Mouse (Mus musculus) liver (tissue): ENCODE measurements around the gene H2-T23.
A peak's percentile ranks its signal among the peaks of the same experiment; 100 is the strongest.
"Not testable (repeated sequence)": the region's sequence is repeated elsewhere in the genome, so short reads cannot be mapped to it uniquely, and the experiment has no call there.

Source experiments
- DNase-seq: peaks from one replicate; pipeline ENCODE4 v3.0.0-alpha.2; 2020; ENCODE audit warnings: mixed read lengths

H2-T23 gene

GRCm38 (mm10) chr17:36022922-36023321 is 9.7 kb downstream of the H2-T23 start:
- DNase-seq, result no peak

- DNase-seq, result no peak
These were observed 10.6 kb downstream of the H2-T23 start for GRCm38 (mm10) chr17:36022098-36022497.

GRCm38 (mm10) chr17:36021309-36021708 is 11.3 kb downstream of the H2-T23 start:
- DNase-seq, result no peak

- DNase-seq, result peak; percentile 85
These were observed 12.2 kb downstream of the H2-T23 start, which contains the start of gene H2-T24 for GRCm38 (mm10) chr17:36020191-36021073. H2-T24 (minus strand) TSS chr17:36020560.

- DNase-seq, result no peak
These were observed 13.1 kb downstream of the H2-T23 start for GRCm38 (mm10) chr17:36019519-36019918.

GRCm38 (mm10) chr17:36018979-36019378 is 13.7 kb downstream of the H2-T23 start:
- peak; percentile 57 for DNase-seq

- no peak for DNase-seq
These were observed 15.6 kb downstream of the H2-T23 start for GRCm38 (mm10) chr17:36017046-36017445.

- no peak for DNase-seq
These were observed 17.7 kb downstream of the H2-T23 start for GRCm38 (mm10) chr17:36014977-36015376.

GRCm38 (mm10) chr17:36004409-36004808 is 28.2 kb downstream of the H2-T23 start:
- DNase-seq, result not testable (repeated sequence)

- DNase-seq, result no peak
These were observed 29.3 kb downstream of the H2-T23 start for GRCm38 (mm10) chr17:36003331-36003730.

- peak; percentile 87 for DNase-seq
These were observed 30.7 kb downstream of the H2-T23 start for GRCm38 (mm10) chr17:36001966-36002365.

GRCm38 (mm10) chr17:36001121-36001897 is 31.3 kb downstream of the H2-T23 start:
- peak; percentile 39 for DNase-seq

- DNase-seq, result no peak
These were observed 32.3 kb downstream of the H2-T23 start for GRCm38 (mm10) chr17:36000349-36000748.

- no peak for DNase-seq
These were observed 33.3 kb downstream of the H2-T23 start for GRCm38 (mm10) chr17:35999356-35999755.

- no peak for DNase-seq
These were observed 33.9 kb downstream of the H2-T23 start for GRCm38 (mm10) chr17:35998545-35999305.

GRCm38 (mm10) chr17:35997713-35998510 is 34.7 kb downstream of the H2-T23 start:
- peak; percentile 85 for DNase-seq

- DNase-seq, result peak; percentile 94
These were observed 35.7 kb downstream of the H2-T23 start for GRCm38 (mm10) chr17:35996949-35997348.

GRCm38 (mm10) chr17:35994879-35995240 is 37.8 kb downstream of the H2-T23 start:
- peak; percentile 34 for DNase-seq

GRCm38 (mm10) chr17:35994175-35994878 is 38.3 kb downstream of the H2-T23 start:
- peak; percentile 89 for DNase-seq

GRCm38 (mm10) chr17:35993675-35994074 is 39.0 kb downstream of the H2-T23 start:
- DNase-seq, result peak; percentile 86

GRCm38 (mm10) chr17:35991781-35992180 is 40.9 kb downstream of the H2-T23 start:
- DNase-seq, result no peak
